Mouse (Mus musculus) neural tube, embryonic 15.5 days (tissue): ENCODE measurements around the gene Armcx3. TPM values are rescaled to one million over a fixed set of nuclear protein-coding genes. Genes with fewer than 3 reads are reported as not detected.
"Not testable (repeated sequence)": the region's sequence is repeated elsewhere in the genome, so short reads cannot be mapped to it uniquely, and the experiment has no call there.

Experiments used
- ATAC-seq: fragments of 200-750 bp; cut with Nextera tagmentation; 2 replicates; pipeline ENCODE4 v1.8.0; 2017; ENCODE audit warnings: mild to moderate bottlenecking, moderate TSS enrichment, moderate library complexity; ENCODE audit not compliant: low FRiP score
- H3K27ac ChIP-seq: fragments of 300-500 bp; sonication (generic); replicated peaks from 2 replicates; pipeline ENCODE4 v1.5.1; 2015; ENCODE audit warnings: mild to moderate bottlenecking, inconsistent platforms
- H3K27me3 ChIP-seq: fragments of 300-500 bp; sonication (generic); replicated peaks from 2 replicates; pipeline ENCODE4 v1.6.1; 2015; ENCODE audit warnings: inconsistent platforms
- H3K36me3 ChIP-seq: fragments of 300-500 bp; sonication (generic); 2 replicates; pipeline ENCODE4 v1.6.1; 2015; ENCODE audit warnings: inconsistent platforms
- H3K4me1 ChIP-seq: fragments of 300-500 bp; sonication (generic); 2 replicates; pipeline ENCODE4 v1.6.1; 2015; ENCODE audit warnings: inconsistent platforms
- H3K4me2 ChIP-seq: fragments of 300-500 bp; sonication (generic); 2 replicates; pipeline ENCODE4 v1.6.1; 2015; ENCODE audit warnings: inconsistent platforms, mild to moderate bottlenecking, moderate library complexity
- H3K4me3 ChIP-seq: fragments of 300-500 bp; sonication (generic); replicated peaks from 2 replicates; pipeline ENCODE4 v1.5.1; 2015; ENCODE audit warnings: mild to moderate bottlenecking, inconsistent platforms
- H3K9ac ChIP-seq: fragments of 300-500 bp; sonication (generic); replicated peaks from 2 replicates; pipeline ENCODE4 v1.6.1; 2015; ENCODE audit warnings: mild to moderate bottlenecking, inconsistent platforms
- H3K9me3 ChIP-seq: fragments of 300-500 bp; sonication (generic); replicated peaks from 2 replicates; pipeline ENCODE4 v1.6.1; 2016; ENCODE audit warnings: inconsistent platforms
- WGBS: fragments of 180-500 bp; shearing (Covaris S2); methylation state at CpG from one replicate; pipeline ENCODE4 v1.1.7; 2015; ENCODE audit warnings: mixed read lengths; 5-methylcytosine and 5-hydroxymethylcytosine counted together
- microRNA-seq: library from miRNA; unstranded; fragments of <30 nt; microRNA quantifications from one replicate; pipeline ENCODE4, GENCODE M21; 2017
- polyA plus RNA-seq: library from polyadenylated mRNA; unstranded; fragments of >200 nt; fragmentation: Nextera tagmentation; extraction: Ambion mirVana; gene quantifications from 2 replicates; pipeline ENCODE4 v1.2.1, GENCODE M21; 2015

Gene Armcx3
- polyA plus RNA-seq, 1 experiment from 2014 or later: 101 TPM

DNA sequence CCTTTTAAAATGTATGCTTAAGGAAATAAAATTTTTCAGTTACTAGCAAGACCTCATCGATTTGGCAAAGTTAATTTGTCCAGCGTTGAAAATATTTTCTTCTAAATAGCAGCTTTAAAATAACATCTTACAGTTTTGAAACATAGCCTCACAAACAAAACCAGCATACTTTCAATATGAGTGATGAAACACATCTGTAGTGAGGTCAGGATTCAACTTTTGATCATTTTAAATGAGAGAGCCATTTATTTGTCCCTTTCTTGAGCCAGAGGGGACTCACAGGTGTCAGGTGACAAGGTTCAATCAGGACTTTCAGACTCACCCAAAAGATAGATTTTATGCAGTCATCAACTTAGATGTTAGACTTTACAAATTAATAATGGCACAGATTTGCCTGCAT, 4.5 kb upstream of the Armcx3 start:
- H3K9me3 ChIP-seq: no peaks in the 10 kb centered on the region
- H3K4me2 ChIP-seq: no peak overlapping the region
- no peak for ATAC-seq
- no peak overlapping the region for H3K4me3 ChIP-seq
- H3K27ac ChIP-seq: no peak overlapping the region
- H3K27me3 ChIP-seq: 0 out of 2 replicates have a peak, but pooled peaks cover 2% of the 10 kb centered on the region
- WGBS: 54% methylated on average over 2 of the region's 2 CpGs
- no peaks in the 10 kb centered on the region for H3K36me3 ChIP-seq
- H3K9ac ChIP-seq: no peak overlapping the region
- peaks cover 6% of the 10 kb centered on the region for H3K4me1 ChIP-seq

DNA sequence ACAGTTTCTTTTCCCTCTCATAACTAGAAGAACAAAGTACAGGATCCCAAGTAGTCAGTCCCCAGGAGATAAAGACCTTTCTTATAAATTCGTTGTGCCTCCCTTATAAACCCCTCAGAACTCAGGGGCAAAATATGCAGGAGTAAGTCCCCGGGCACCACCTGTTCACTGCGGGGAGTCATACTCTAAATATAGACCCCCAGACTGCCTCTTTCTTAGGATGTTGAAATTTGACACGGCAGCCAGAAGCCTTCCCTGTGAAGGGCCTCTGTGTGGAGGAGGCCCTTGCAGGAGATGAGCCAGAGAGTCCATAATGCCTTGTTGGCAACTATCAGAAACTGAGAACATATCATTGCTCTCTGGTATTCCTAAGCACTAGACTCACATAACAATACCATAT, 3.8 kb upstream of the Armcx3 start:
- Histone ChIP-seq H3K4me3 (no peak overlapping the region), H3K27ac (no peak overlapping the region), H3K27me3 (0 out of 2 replicates have a peak, but pooled peaks cover 2% of the 10 kb centered on the region), H3K9me3 (no peaks in the 10 kb centered on the region), H3K4me2 (no peak overlapping the region), H3K4me1 (peaks cover 6% of the 10 kb centered on the region), H3K9ac (no peak overlapping the region), H3K36me3 (no peaks in the 10 kb centered on the region)
- WGBS: 42% methylated on average over 4 of the region's 4 CpGs
- no peak for ATAC-seq

DNA sequence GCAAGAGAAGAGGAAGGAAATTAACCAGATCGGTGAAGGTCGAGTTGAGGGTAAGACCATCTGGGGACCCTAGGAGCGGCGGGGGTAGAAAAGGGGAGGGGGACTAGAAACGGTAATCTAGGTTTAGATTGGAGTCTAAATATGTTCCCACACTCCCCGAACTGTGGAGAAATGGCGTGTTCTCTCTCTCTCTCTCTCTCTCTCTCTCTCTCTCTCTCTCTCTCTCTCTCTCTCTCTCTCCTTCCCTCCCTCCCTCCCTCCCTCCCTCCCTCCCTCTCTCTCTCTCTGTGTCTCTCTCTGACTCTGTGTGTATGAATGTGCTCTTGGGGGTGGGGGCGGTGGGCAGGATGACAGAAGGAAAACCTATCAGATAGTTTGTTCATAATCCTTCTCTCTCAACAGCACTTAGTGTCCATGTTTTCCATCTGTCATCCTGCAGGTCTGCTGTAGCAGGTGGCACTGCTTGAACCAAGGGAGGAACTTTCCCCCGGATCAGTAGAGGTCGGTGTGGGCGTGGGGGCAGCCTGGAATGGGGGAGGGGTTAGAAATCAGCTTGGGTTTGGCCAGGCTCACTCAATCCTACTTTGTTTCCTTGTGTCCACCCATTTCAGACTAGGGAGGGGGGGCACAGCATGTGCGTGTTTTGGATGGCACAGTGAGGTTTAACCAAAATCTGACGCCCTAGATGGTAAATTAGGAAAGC, 1.0 kb downstream of the Armcx3 start:
- H3K4me3 ChIP-seq: peak overlapping the region; percentile 58
- H3K36me3 ChIP-seq: no peaks in the 10 kb centered on the region
- no peaks in the 10 kb centered on the region for H3K9me3 ChIP-seq
- ATAC-seq: peak; percentile 39
- peak overlapping the region; percentile 65 for H3K9ac ChIP-seq
- peak overlapping the region; percentile 53 for H3K4me2 ChIP-seq
- WGBS: 27% methylated on average over 10 of the region's 13 CpGs
- H3K4me1 ChIP-seq: peaks cover 7% of the 10 kb centered on the region; the same call in 1 of the 2 replicates
- H3K27ac ChIP-seq: peak overlapping the region; percentile 80
- 0 out of 2 replicates have a peak, but pooled peaks cover 2% of the 10 kb centered on the region for H3K27me3 ChIP-seq

DNA sequence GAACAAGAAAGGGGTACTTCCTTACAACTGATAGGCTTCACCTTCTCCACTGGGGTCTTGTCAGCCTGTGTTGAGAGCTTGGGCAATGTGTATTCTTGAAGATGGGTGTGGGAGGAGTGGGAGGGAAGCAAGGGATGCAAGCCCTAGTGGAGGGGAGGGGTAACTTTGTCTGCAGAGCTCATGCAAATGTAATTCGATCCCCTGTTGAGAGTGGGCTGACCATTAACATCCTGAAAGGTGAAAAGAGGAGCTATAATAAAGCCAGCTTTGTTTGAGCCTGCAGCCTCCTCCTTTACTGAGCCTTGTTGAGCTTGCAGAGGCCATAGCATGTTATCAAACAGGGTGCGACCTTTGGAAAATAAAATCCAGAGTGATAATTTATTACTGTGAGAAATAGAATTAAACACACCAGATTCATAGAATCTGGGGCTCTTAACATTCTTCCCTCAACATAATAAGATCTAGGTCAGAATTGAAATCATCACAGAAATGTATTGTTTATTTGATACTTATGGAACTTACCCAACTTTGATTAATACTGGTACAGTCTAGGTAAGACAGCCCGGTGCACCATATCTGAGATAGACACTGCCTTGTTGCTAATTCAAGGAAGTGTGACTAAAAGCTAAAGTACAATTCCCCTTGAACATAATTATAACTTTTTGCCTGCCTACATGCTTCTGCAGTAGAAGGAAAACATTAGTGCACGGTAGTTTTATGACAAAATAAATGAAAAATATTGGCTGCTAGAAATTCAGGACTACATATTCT, 7.2 kb downstream of the Armcx3 start:
- 43% methylated on average over 4 of the region's 4 CpGs for WGBS
- not testable (repeated sequence) for H3K27ac ChIP-seq

DNA sequence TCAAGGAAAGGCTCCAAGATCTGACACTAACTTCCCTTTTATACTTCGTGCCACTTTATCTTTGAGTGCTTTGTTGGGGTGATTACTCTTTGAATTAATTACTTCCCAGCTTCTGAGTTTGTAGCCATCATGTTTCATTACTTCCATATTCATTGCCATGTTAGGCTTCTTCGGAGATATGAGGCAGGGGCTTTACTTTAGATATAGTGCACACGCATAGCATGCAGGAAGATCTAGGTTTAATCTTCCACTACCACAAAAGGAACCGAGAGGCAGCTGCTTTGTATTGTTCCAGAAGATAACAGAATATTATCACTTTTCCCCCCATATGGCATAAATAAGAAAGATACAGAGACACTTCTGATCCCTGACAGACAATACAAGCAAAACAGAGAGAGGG, 31.3 kb downstream of the Armcx3 start:
- H3K4me3 ChIP-seq: no peak overlapping the region
- H3K27me3 ChIP-seq: no peaks in the 10 kb centered on the region
- no peak overlapping the region for H3K9ac ChIP-seq
- no peaks in the 10 kb centered on the region for H3K4me1 ChIP-seq
- 83% methylated on average over 4 of the region's 4 CpGs for WGBS
- H3K4me2 ChIP-seq: no peak overlapping the region
- no peak overlapping the region for H3K27ac ChIP-seq
- no peaks in the 10 kb centered on the region for H3K36me3 ChIP-seq
- H3K9me3 ChIP-seq: no peaks in the 10 kb centered on the region
- no peak for ATAC-seq

More for the DNA sequence above, 7.2 kb downstream of the Armcx3 start:
- H3K9ac ChIP-seq, H3K9me3 ChIP-seq, H3K4me2 ChIP-seq, ATAC-seq, H3K36me3 ChIP-seq, H3K4me1 ChIP-seq, H3K27me3 ChIP-seq, H3K4me3 ChIP-seq: not testable (repeated sequence)

DNA sequence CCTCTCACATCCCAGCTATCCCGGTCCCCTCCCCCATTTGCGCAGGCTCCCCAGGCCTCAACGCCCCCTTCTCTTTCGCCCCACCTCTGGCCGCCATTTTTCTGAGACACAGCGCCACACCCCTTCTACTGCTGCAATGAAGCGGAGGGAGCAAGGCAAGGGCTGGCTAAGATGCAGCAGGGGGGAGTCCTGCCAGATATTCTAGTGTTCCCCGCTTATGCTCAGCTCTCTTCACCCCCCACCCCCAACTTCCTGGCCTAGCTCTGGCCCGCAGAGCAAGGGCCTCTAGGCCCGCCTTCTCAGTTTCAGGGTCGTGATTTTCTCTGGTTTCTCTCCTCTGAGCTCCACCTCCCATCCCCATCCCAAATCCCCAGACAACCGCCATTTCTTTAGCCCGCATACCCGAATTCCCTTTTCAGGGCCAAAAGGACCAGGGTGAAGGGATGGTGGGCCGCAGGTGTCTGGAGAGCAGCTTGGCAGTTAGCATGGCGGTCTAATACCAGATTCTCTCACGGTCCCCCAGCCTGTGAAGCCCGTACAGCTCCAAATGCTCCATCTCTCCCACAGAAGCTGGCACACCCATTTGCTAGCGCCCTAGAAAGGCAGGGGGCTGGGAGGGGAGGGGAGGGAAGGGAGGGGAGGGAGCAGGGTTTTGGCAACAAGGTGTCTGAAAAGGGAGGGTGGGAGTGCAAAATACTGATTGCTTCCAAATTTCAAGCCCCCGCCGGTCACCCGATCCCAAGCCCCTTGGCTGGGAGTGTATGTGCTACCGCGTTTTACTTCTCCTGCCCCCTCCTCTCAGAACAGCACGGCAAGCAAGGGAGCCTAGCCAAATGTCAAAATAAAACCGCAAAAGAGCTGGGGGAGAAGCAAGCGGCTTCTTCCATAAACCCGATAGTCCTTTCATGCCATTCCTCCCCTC, 51.7 kb downstream of the Armcx3 start:
- Histone ChIP-seq H3K27ac (peak overlapping the region; percentile 87), H3K9me3 (no peaks in the 10 kb centered on the region), H3K36me3 (peaks cover 14% of the 10 kb centered on the region), H3K4me2 (peak overlapping the region; percentile 56), H3K4me1 (peaks cover 18% of the 10 kb centered on the region), H3K27me3 (no peaks in the 10 kb centered on the region; the same call in 1 of the 2 replicates), H3K4me3 (peak overlapping the region; percentile 55), H3K9ac (peak overlapping the region; percentile 62)
- WGBS: 16% methylated on average over 28 of the region's 28 CpGs
- ATAC-seq: peak; percentile 87

DNA sequence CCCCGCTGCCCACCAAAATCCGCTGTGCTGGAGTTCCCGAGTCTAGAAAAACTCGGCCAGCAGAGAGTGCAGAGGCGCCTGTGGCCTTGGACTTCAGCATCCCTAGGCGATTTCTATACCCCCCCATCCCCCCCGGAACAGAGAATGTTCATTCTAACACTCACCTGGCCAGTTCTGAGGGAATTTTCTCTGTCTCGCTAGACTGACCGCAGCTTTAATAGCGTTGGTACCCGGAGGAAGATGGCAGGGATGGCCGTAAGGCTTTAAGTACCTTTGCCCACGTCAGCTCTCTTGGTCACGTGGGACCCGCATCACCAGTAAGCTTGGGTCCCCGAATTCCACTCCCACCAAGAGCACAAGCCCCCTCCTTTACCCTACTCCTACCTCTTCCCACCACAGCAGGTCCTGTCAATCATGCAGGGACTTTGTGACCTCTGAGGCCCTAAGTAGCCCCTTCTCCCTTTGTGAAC, 52.4 kb downstream of the Armcx3 start, which contains the start of gene Armcx2:
Armcx2 (minus strand) TSS at position 467 of the 470 bp plus-strand sequence.
- 12% methylated on average over 16 of the region's 16 CpGs for WGBS
- Histone ChIP-seq H3K9ac (peak within 1 kb of the TSS; percentile 62), H3K27ac (peak within 1 kb of the TSS; percentile 87), H3K4me3 (peak within 1 kb of the TSS; percentile 55), H3K4me1 (peaks cover 18% of the 10 kb centered on the region), H3K9me3 (no peaks in the 10 kb centered on the region), H3K36me3 (peaks cover 14% of the 10 kb centered on the region), H3K4me2 (peak within 1 kb of the TSS; percentile 56), H3K27me3 (no peaks in the 10 kb centered on the region; the same call in 1 of the 2 replicates)
- peak; percentile 92 for ATAC-seq

Small RNA genes lying within 50 kb of the gene (microRNA-seq; reads per million reads assigned to microRNA genes)
- gene Mir7093: not detected

Other genes starting within 250 kb of the Armcx3 start
- 51.9 and 62.5 TPM in 2 replicates for gene Timm8a1, start 214.7 kb upstream of the Armcx3 start, polyA plus RNA-seq
- gene Btk, start 173.0 kb upstream of the Armcx3 start, polyA plus RNA-seq: 0.75 and 2.6 TPM in 2 replicates
- gene Rpl36a, start 170.9 kb upstream of the Armcx3 start, polyA plus RNA-seq: 184 and 216 TPM in 2 replicates
- 4.1 and 7.2 TPM in 2 replicates for gene Gla, start 155.5 kb upstream of the Armcx3 start, polyA plus RNA-seq
- 134 and 144 TPM in 2 replicates for gene Hnrnph2, start 155.4 kb upstream of the Armcx3 start, polyA plus RNA-seq
- gene Armcx4, start 70.1 kb upstream of the Armcx3 start, polyA plus RNA-seq: 4.7 and 5.4 TPM in 2 replicates
- 108 and 119 TPM in 2 replicates for gene Armcx1, start 38.6 kb upstream of the Armcx3 start, polyA plus RNA-seq
- gene Armcx6, start 5.2 kb upstream of the Armcx3 start, polyA plus RNA-seq: 45.2 and 49.7 TPM in 2 replicates
- gene Armcx2, start 52.6 kb downstream of the Armcx3 start, polyA plus RNA-seq: 78.0 and 78.6 TPM in 2 replicates
- 0.19 and 0.36 TPM in 2 replicates for gene Nxf2, start 208.2 kb downstream of the Armcx3 start, polyA plus RNA-seq